Mouse (Mus musculus): ENCODE results near the gene Dbt. TPM values are rescaled to one million over a fixed set of nuclear protein-coding genes. Genes with fewer than 3 reads are reported as not detected.
"Not testable (repeated sequence)": the region's sequence is repeated elsewhere in the genome, so short reads cannot be mapped to it uniquely, and the experiment has no call there.

Dbt gene
- polyA plus RNA-seq, 1 experiment from 2014 or later = 12.1 TPM

GRCm38 (mm10) chr3:116551362-116551761 lies 38.5 kb downstream of the Dbt start:
- Histone ChIP-seq H3K4me2 (no peak overlapping the region), H3K27me3 (no peaks in the 10 kb centered on the region), H3K9ac (no peak overlapping the region), H3K4me3 (no peak overlapping the region), H3K27ac (no peak overlapping the region), H3K9me3 (replicated peaks) (no peaks in the 10 kb centered on the region), H3K4me1 (no peaks in the 10 kb centered on the region), H3K36me3 (ENCODE audit: poor library complexity, severe bottlenecking) (peaks cover 32% of the 10 kb centered on the region)
- WGBS = 94% methylated on average over 5 of the region's 5 CpGs
- no peak for ATAC-seq

- not testable (repeated sequence) for H3K36me3 ChIP-seq (ENCODE audit: poor library complexity, severe bottlenecking); H3K4me3 ChIP-seq; H3K27ac ChIP-seq; H3K4me1 ChIP-seq; H3K9me3 ChIP-seq (replicated peaks); H3K27me3 ChIP-seq; ATAC-seq; H3K9ac ChIP-seq; H3K4me2 ChIP-seq
- 93% methylated on average over 14 of the region's 14 CpGs for WGBS
Observed at GRCm38 (mm10) chr3:116561315-116561714, 48.4 kb downstream of the Dbt start.

GRCm38 (mm10) chr3:116562408-116563094 lies 49.7 kb downstream of the Dbt start, which contains the start of gene Lrrc39:
Gene Lrrc39 (plus strand): TSS chr3:116562973.
- Histone ChIP-seq H3K36me3 (ENCODE audit: poor library complexity, severe bottlenecking) (no peaks in the 10 kb centered on the region), H3K9me3 (replicated peaks) (peaks cover 5% of the 10 kb centered on the region; the same call in 1 of the 2 replicates), H3K4me2 (no peak within 1 kb of the TSS), H3K4me1 (no peaks in the 10 kb centered on the region), H3K27ac (no peak within 1 kb of the TSS), H3K27me3 (no peaks in the 10 kb centered on the region), H3K9ac (no peak within 1 kb of the TSS), H3K4me3 (no peak within 1 kb of the TSS)
- WGBS = 89% methylated on average over 7 of the region's 7 CpGs
- ATAC-seq = no peak

GRCm38 (mm10) chr3:116563095-116563492 lies 50.2 kb downstream of the Dbt start:
- no peaks in the 10 kb centered on the region for H3K4me1 ChIP-seq
- H3K9ac ChIP-seq = no peak overlapping the region
- no peaks in the 10 kb centered on the region for H3K27me3 ChIP-seq
- peaks cover 5% of the 10 kb centered on the region; the same call in 1 of the 2 replicates for H3K9me3 ChIP-seq (replicated peaks)
- H3K36me3 ChIP-seq (ENCODE audit: poor library complexity, severe bottlenecking) = no peaks in the 10 kb centered on the region
- no peak overlapping the region for H3K4me3 ChIP-seq
- H3K27ac ChIP-seq = no peak overlapping the region
- WGBS = 82% methylated on average over 7 of the region's 7 CpGs
- ATAC-seq = no peak
- no peak overlapping the region for H3K4me2 ChIP-seq

- WGBS = 92% methylated on average over 2 of the region's 2 CpGs
- Histone ChIP-seq H3K27me3 (no peaks in the 10 kb centered on the region), H3K4me2 (no peak overlapping the region), H3K36me3 (ENCODE audit: poor library complexity, severe bottlenecking) (no peaks in the 10 kb centered on the region), H3K9ac (no peak overlapping the region), H3K9me3 (replicated peaks) (peaks cover 5% of the 10 kb centered on the region; the same call in 1 of the 2 replicates), H3K4me3 (no peak overlapping the region), H3K27ac (no peak overlapping the region), H3K4me1 (no peaks in the 10 kb centered on the region)
- no peak for ATAC-seq
Observed at GRCm38 (mm10) chr3:116570628-116571027, 57.8 kb downstream of the Dbt start.

- Histone ChIP-seq H3K27me3 (no peaks in the 10 kb centered on the region), H3K4me3 (no peak overlapping the region), H3K4me2 (no peak overlapping the region), H3K4me1 (no peaks in the 10 kb centered on the region), H3K36me3 (ENCODE audit: poor library complexity, severe bottlenecking) (peaks cover 14% of the 10 kb centered on the region), H3K9ac (no peak overlapping the region), H3K9me3 (replicated peaks) (no peaks in the 10 kb centered on the region), H3K27ac (no peak overlapping the region)
- WGBS = 70% methylated on average over 3 of the region's 3 CpGs
- ATAC-seq = no peak
Observed at GRCm38 (mm10) chr3:116577286-116577685, 64.4 kb downstream of the Dbt start.

- Histone ChIP-seq H3K4me3 (no peak overlapping the region), H3K9me3 (replicated peaks) (no peaks in the 10 kb centered on the region), H3K36me3 (ENCODE audit: poor library complexity, severe bottlenecking) (peaks cover 56% of the 10 kb centered on the region), H3K27me3 (no peaks in the 10 kb centered on the region), H3K27ac (no peak overlapping the region), H3K4me1 (no peaks in the 10 kb centered on the region), H3K4me2 (no peak overlapping the region), H3K9ac (no peak overlapping the region)
- 93% methylated on average over 9 of the region's 9 CpGs for WGBS
- no peak for ATAC-seq
Observed at GRCm38 (mm10) chr3:116582201-116582600, 69.3 kb downstream of the Dbt start.

GRCm38 (mm10) chr3:116594076-116594727 lies 81.3 kb downstream of the Dbt start:
- peaks cover 27% of the 10 kb centered on the region for H3K36me3 ChIP-seq (ENCODE audit: poor library complexity, severe bottlenecking)
- peak overlapping the region; percentile 85 for H3K27ac ChIP-seq
- H3K9me3 ChIP-seq (replicated peaks) = no peaks in the 10 kb centered on the region
- 3% methylated on average over 22 of the region's 22 CpGs for WGBS
- peak overlapping the region; percentile 85 for H3K4me3 ChIP-seq
- peak; percentile 79 for ATAC-seq
- H3K27me3 ChIP-seq = no peaks in the 10 kb centered on the region
- H3K9ac ChIP-seq = peak overlapping the region; percentile 82
- peaks cover 15% of the 10 kb centered on the region for H3K4me1 ChIP-seq
- H3K4me2 ChIP-seq = peak overlapping the region; percentile 83

- Histone ChIP-seq H3K4me1 (peaks cover 15% of the 10 kb centered on the region), H3K9me3 (replicated peaks) (no peaks in the 10 kb centered on the region), H3K4me3 (peak within 1 kb of the TSS; percentile 85), H3K4me2 (peak within 1 kb of the TSS; percentile 83), H3K27me3 (no peaks in the 10 kb centered on the region), H3K36me3 (ENCODE audit: poor library complexity, severe bottlenecking) (peaks cover 20% of the 10 kb centered on the region), H3K9ac (peak within 1 kb of the TSS; percentile 82), H3K27ac (peak within 1 kb of the TSS; percentile 85)
- WGBS = under 1% methylated on average over 62 of the region's 65 CpGs
- ATAC-seq = peak; percentile 99
Observed at GRCm38 (mm10) chr3:116594728-116595602, 82.1 kb downstream of the Dbt start, which contains the start of gene Sass6. Gene Sass6 (plus strand): TSS chr3:116594982.

- H3K4me3 ChIP-seq = peak overlapping the region; percentile 85
- H3K27ac ChIP-seq = no peak overlapping the region
- ATAC-seq = no peak
- H3K27me3 ChIP-seq = no peaks in the 10 kb centered on the region
- H3K4me1 ChIP-seq = peaks cover 15% of the 10 kb centered on the region
- WGBS = 10% methylated on average over 10 of the region's 10 CpGs
- no peaks in the 10 kb centered on the region for H3K9me3 ChIP-seq (replicated peaks)
- H3K36me3 ChIP-seq (ENCODE audit: poor library complexity, severe bottlenecking) = peaks cover 13% of the 10 kb centered on the region
- H3K9ac ChIP-seq = peak overlapping the region; percentile 82
- H3K4me2 ChIP-seq = peak overlapping the region; percentile 83
Observed at GRCm38 (mm10) chr3:116595603-116595991, 82.7 kb downstream of the Dbt start.
